Mouse (Mus musculus): ENCODE measurements around the gene Rbfox1.

Gene Rbfox1

GRCm38 (mm10) chr16:5992045-5993011 is 107.2 kb downstream of the Rbfox1 start:
- in situ Hi-C loops (cut with MboI, MseI), result no loop called here

- in situ Hi-C loops (cut with MboI, MseI), result no loop called here
These were observed 112.0 kb downstream of the Rbfox1 start for GRCm38 (mm10) chr16:5997136-5997535.

- in situ Hi-C loops (cut with MboI, MseI), result no loop called here
These were observed 112.5 kb downstream of the Rbfox1 start for GRCm38 (mm10) chr16:5997651-5998050.

GRCm38 (mm10) chr16:6000016-6000415 is 114.9 kb downstream of the Rbfox1 start:
- in situ Hi-C loops (cut with MboI, MseI), result no loop called here

- in situ Hi-C loops (cut with MboI, MseI), result no loop called here
These were observed 121.8 kb downstream of the Rbfox1 start for GRCm38 (mm10) chr16:6006996-6007395.

GRCm38 (mm10) chr16:6012853-6013252 is 127.7 kb downstream of the Rbfox1 start:
- in situ Hi-C loops (cut with MboI, MseI), result no loop called here

- in situ Hi-C loops (cut with MboI, MseI), result no loop called here
These were observed 133.5 kb downstream of the Rbfox1 start for GRCm38 (mm10) chr16:6018639-6019038.

GRCm38 (mm10) chr16:6019361-6019760 is 134.2 kb downstream of the Rbfox1 start:
- in situ Hi-C loops (cut with MboI, MseI), result no loop called here

GRCm38 (mm10) chr16:6031280-6031679 is 146.1 kb downstream of the Rbfox1 start:
- in situ Hi-C loops (cut with MboI, MseI), result no loop called here

- in situ Hi-C loops (cut with MboI, MseI), result no loop called here
These were observed 147.4 kb downstream of the Rbfox1 start for GRCm38 (mm10) chr16:6032563-6032962.

- in situ Hi-C loops (cut with MboI, MseI), result no loop called here
These were observed 149.7 kb downstream of the Rbfox1 start for GRCm38 (mm10) chr16:6034876-6035275.

- in situ Hi-C loops (cut with MboI, MseI), result no loop called here
These were observed 151.9 kb downstream of the Rbfox1 start for GRCm38 (mm10) chr16:6037009-6037408.

GRCm38 (mm10) chr16:6042766-6043165 is 157.6 kb downstream of the Rbfox1 start:
- in situ Hi-C loops (cut with MboI, MseI), result no loop called here

GRCm38 (mm10) chr16:6048601-6049000 is 163.4 kb downstream of the Rbfox1 start:
- in situ Hi-C loops (cut with MboI, MseI), result no loop called here

GRCm38 (mm10) chr16:6062495-6062894 is 177.3 kb downstream of the Rbfox1 start:
- in situ Hi-C loops (cut with MboI, MseI), result no loop called here

- in situ Hi-C loops (cut with MboI, MseI), result no loop called here
These were observed 180.3 kb downstream of the Rbfox1 start for GRCm38 (mm10) chr16:6065481-6065880.

- in situ Hi-C loops (cut with MboI, MseI), result no loop called here
These were observed 190.4 kb downstream of the Rbfox1 start for GRCm38 (mm10) chr16:6075442-6076050.

- in situ Hi-C loops (cut with MboI, MseI), result no loop called here
These were observed 193.9 kb downstream of the Rbfox1 start for GRCm38 (mm10) chr16:6079017-6079416.

GRCm38 (mm10) chr16:6084701-6085365 is 199.7 kb downstream of the Rbfox1 start:
- in situ Hi-C loops (cut with MboI, MseI), result no loop called here

GRCm38 (mm10) chr16:6086200-6086599 is 201.0 kb downstream of the Rbfox1 start:
- in situ Hi-C loops (cut with MboI, MseI), result no loop called here

- in situ Hi-C loops (cut with MboI, MseI), result no loop called here
These were observed 206.4 kb downstream of the Rbfox1 start for GRCm38 (mm10) chr16:6091326-6092123.
